Mouse (Mus musculus) G1E (cell line): ENCODE results near the gene Apopt1.

Experiments
- CTCF ChIP-seq: IDR thresholded peaks from 2 replicates; pipeline ENCODE4 v1.5.1; 2012; ENCODE audit warnings: low read depth, low read length, inconsistent platforms, mixed read lengths
- GATA1 ChIP-seq: IDR thresholded peaks from 2 replicates; pipeline ENCODE4 v1.6.1; 2012; ENCODE audit warnings: borderline replicate concordance, low read length, inconsistent platforms, mixed read lengths
- GATA2 ChIP-seq: IDR thresholded peaks from 2 replicates; pipeline ENCODE4 v1.6.1; 2012; ENCODE audit warnings: low read depth, low read length, inconsistent platforms, borderline replicate concordance
- POLR2AphosphoS5 ChIP-seq: IDR thresholded peaks from 2 replicates; pipeline ENCODE4 v1.6.1; 2012; ENCODE audit warnings: low read depth, low read length, inconsistent platforms; ENCODE audit not compliant: insufficient replicate concordance
- TAL1 ChIP-seq: conservative IDR thresholded peaks from 2 replicates; pipeline ENCODE4 v1.6.1; 2012; ENCODE audit warnings: low read depth, low read length, inconsistent platforms, mixed read lengths

GRCm38 (mm10) chr12:111680661-111681060, 32.4 kb upstream of the Apopt1 start:
- TF ChIP-seq CTCF (no peak), POLR2AphosphoS5 (no peak), GATA1 (no peak), GATA2 (no peak), TAL1 (no peak)
